Mouse (Mus musculus) MEL (cell line): ENCODE data around the gene Emsy. TPM values are rescaled to one million over a fixed set of nuclear protein-coding genes. Genes with fewer than 3 reads are reported as not detected.

Experiments used
- DNase-seq: peaks from one replicate; pipeline ENCODE4 v3.0.0; 2011; ENCODE audit warnings: low read depth, low spot score
- H3K27ac ChIP-seq: 2 replicates; pipeline ENCODE4 v1.5.1; 2012; ENCODE audit warnings: low read depth, mild to moderate bottlenecking, control low read depth, low read length, moderate library complexity; ENCODE audit not compliant: control insufficient read depth
- H3K27me3 ChIP-seq, 2 experiments: fragments of 150-350 bp in 1 of 2; sonication (generic) in 1 of 2; 2 replicates each; pipeline ENCODE4 v1.6.1; 2012; ENCODE audit warnings: low read length in 2 of 2, mild to moderate bottlenecking in 2 of 2, improper control_type of control experiment in 1 of 2, moderate library complexity in 1 of 2; ENCODE audit not compliant: insufficient read depth in 2 of 2, control insufficient read depth in 1 of 2
- H3K36me3 ChIP-seq, 2 experiments: 2 replicates each; pipeline ENCODE4 v1.6.1; 2012 to 2014; ENCODE audit warnings: low read length in 2 of 2, improper control_type of control experiment in 1 of 2, inconsistent platforms in 1 of 2, mild to moderate bottlenecking in 1 of 2; ENCODE audit not compliant: insufficient read depth in 2 of 2, control insufficient read depth in 1 of 2
- H3K4me1 ChIP-seq, 2 experiments: fragments of 150-350 bp in 1 of 2; sonication (generic) in 1 of 2; 2 replicates each; pipeline ENCODE4 v1.6.1; 2012; ENCODE audit warnings: low read length in 2 of 2, improper control_type of control experiment in 1 of 2, mild to moderate bottlenecking in 1 of 2; ENCODE audit not compliant: insufficient read depth in 2 of 2, control insufficient read depth in 1 of 2
- H3K4me3 ChIP-seq, 2 experiments: fragments of 150-350 bp in 1 of 2; sonication (generic) in 1 of 2; 2 replicates each; pipeline ENCODE4 v1.5.1; 2012; ENCODE audit warnings: low read depth in 2 of 2, low read length in 2 of 2, mild to moderate bottlenecking in 2 of 2, moderate library complexity in 2 of 2, control low read depth in 1 of 2, improper control_type of control experiment in 1 of 2; ENCODE audit not compliant: control insufficient read depth in 1 of 2, insufficient read depth in 1 of 2
- H3K79me2 ChIP-seq: 2 replicates; pipeline ENCODE4 v1.6.1; 2012; ENCODE audit warnings: mild to moderate bottlenecking, low read length, moderate library complexity; ENCODE audit not compliant: control insufficient read depth, poor library complexity, insufficient read depth
- H3K9ac ChIP-seq: 2 replicates; pipeline ENCODE4 v1.6.1; 2012; ENCODE audit warnings: low read depth, mild to moderate bottlenecking, control low read depth, low read length, moderate library complexity; ENCODE audit not compliant: control insufficient read depth, poor library complexity, severe bottlenecking
- H3K9me3 ChIP-seq: fragments of 150-350 bp; sonication (generic); replicated peaks from 2 replicates; pipeline ENCODE4 v1.6.1; 2012; ENCODE audit warnings: mild to moderate bottlenecking, low read length, improper control_type of control experiment, moderate library complexity; ENCODE audit not compliant: insufficient read depth
- CTCF ChIP-seq, 3 experiments: IDR thresholded peaks in 2 of 3; conservative IDR thresholded peaks in 1 of 3; 2 replicates each; pipeline ENCODE4 v1.5.1; 2011 to 2012; ENCODE audit warnings: low read length in 3 of 3, low read depth in 2 of 3, mild to moderate bottlenecking in 2 of 3, improper control_type of control experiment in 1 of 3, inconsistent platforms in 1 of 3, mixed read lengths in 1 of 3, moderate library complexity in 1 of 3; ENCODE audit not compliant: control insufficient read depth in 1 of 3, insufficient read depth in 1 of 3, poor library complexity in 1 of 3, severe bottlenecking in 1 of 3
- ETS1 ChIP-seq: IDR thresholded peaks from 2 replicates; pipeline ENCODE4 v1.6.1; 2012; ENCODE audit warnings: low read depth, mild to moderate bottlenecking, inconsistent platforms, low read length, improper control_type of control experiment, moderate library complexity
- JUND ChIP-seq: IDR thresholded peaks from 2 replicates; pipeline ENCODE4 v1.6.1; 2011; ENCODE audit warnings: low read depth, mild to moderate bottlenecking, improper control_type of control experiment, low read length
- KAT2A ChIP-seq: conservative IDR thresholded peaks from 2 replicates; pipeline ENCODE4 v1.6.1; 2012; ENCODE audit warnings: low read depth, low read length, improper control_type of control experiment, inconsistent platforms
- MYC ChIP-seq: IDR thresholded peaks from 2 replicates; pipeline ENCODE4 v1.6.1; 2011; ENCODE audit warnings: low read depth, mild to moderate bottlenecking, low read length, improper control_type of control experiment, moderate library complexity
- POLR2AphosphoS5 ChIP-seq: IDR thresholded peaks from 2 replicates; pipeline ENCODE4 v1.6.1; 2012; ENCODE audit warnings: low read depth, borderline replicate concordance, mild to moderate bottlenecking, inconsistent platforms, low read length, moderate library complexity, mixed read lengths
- RAD21 ChIP-seq: IDR thresholded peaks from 2 replicates; pipeline ENCODE4 v1.6.1; 2011; ENCODE audit warnings: mild to moderate bottlenecking, low read depth, low read length, improper control_type of control experiment
- SMC3 ChIP-seq: IDR thresholded peaks from 2 replicates; pipeline ENCODE4 v1.6.1; 2011; ENCODE audit warnings: low read depth, low read length, improper control_type of control experiment
- TAL1 ChIP-seq: IDR thresholded peaks from 2 replicates; pipeline ENCODE4 v1.6.1; 2012; ENCODE audit warnings: mild to moderate bottlenecking, inconsistent platforms, low read length, moderate library complexity, mixed read lengths
- USF1 ChIP-seq: IDR thresholded peaks from 2 replicates; pipeline ENCODE4 v1.6.1; 2014; ENCODE audit warnings: low read depth, mild to moderate bottlenecking, inconsistent platforms, low read length, improper control_type of control experiment, moderate library complexity
- USF2 ChIP-seq, 2 experiments: IDR thresholded peaks; 2 replicates each; pipeline ENCODE4 v1.6.1; 2011 to 2012; ENCODE audit warnings: improper control_type of control experiment in 2 of 2, low read length in 2 of 2, borderline replicate concordance in 1 of 2, inconsistent platforms in 1 of 2, low read depth in 1 of 2, mild to moderate bottlenecking in 1 of 2; ENCODE audit not compliant: insufficient read depth in 1 of 2
- polyA plus RNA-seq, 2 experiments: library from polyadenylated mRNA; stranded (reverse) in 1 of 2; unstranded in 1 of 2; fragments of >175 nt in 1 of 2; fragments of >200 nt in 1 of 2; gene quantifications; 2 replicates each; pipeline versions ENCODE4 v1.2.1 to v1.2.4; 2012; ENCODE audit warnings: low replicate concordance in 2 of 2, low read depth in 1 of 2; ENCODE audit not compliant: insufficient read length in 2 of 2, insufficient read depth in 1 of 2, missing spikeins in 1 of 2
- total RNA-seq: library from RNA; depleted of rRNA; stranded (reverse); fragments of 300-350 nt; gene quantifications from 2 replicates; pipeline ENCODE4 v1.2.3, GENCODE M21; 2012

Emsy gene
- total and polyA plus RNA-seq, 3 experiments, result 10.2 to 24.1 TPM; not detected in 1

GRCm38 (mm10) chr7:98594731-98595130 is 61.9 kb downstream of the Emsy start:
- Histone ChIP-seq H3K4me3 (no peak overlapping the region), H3K27me3 (no peaks in the 10 kb centered on the region), H3K9me3 (no peaks in the 10 kb centered on the region), H3K4me1 (peaks cover 0 to 3% of the 10 kb centered on the region in 2 experiments; a peak in 1 of 4 replicates), H3K79me2 (no peaks in the 10 kb centered on the region), H3K9ac (no peak overlapping the region), H3K36me3 (peaks cover 2 to 4% of the 10 kb centered on the region in 2 experiments; a peak in 3 of 4 replicates), H3K27ac (no peak overlapping the region)
- no peak for TF ChIP-seq USF1
- TF ChIP-seq MYC, result no peak
- no peak for TF ChIP-seq USF2 (IDR thresholded peaks at IDR 0.05; ENCODE audit: borderline replicate concordance in 1 of 2, insufficient read depth in 1 of 2, low read depth in 1 of 2, low read length in 2 of 2)
- no peak for TF ChIP-seq KAT2A
- TF ChIP-seq CTCF (IDR thresholded peaks at IDR 0.05 in 2 of 3, conservative IDR thresholded peaks at IDR 0.05 in 1 of 3; ENCODE audit: control insufficient read depth in 1 of 3, insufficient read depth in 1 of 3, low read depth in 2 of 3, low read length in 3 of 3, poor library complexity in 1 of 3, severe bottlenecking in 1 of 3), result no peak
- TF ChIP-seq POLR2AphosphoS5, result no peak
- no peak for DNase-seq

- TF ChIP-seq ETS1, result no peak
- no peaks in the 10 kb centered on the region for H3K79me2 ChIP-seq
- no peak for DNase-seq
- H3K9ac ChIP-seq, result no peak overlapping the region
- H3K27me3 ChIP-seq, result no peaks in the 10 kb centered on the region
- peaks cover 2 to 4% of the 10 kb centered on the region in 2 experiments; a peak in 3 of 4 replicates for H3K36me3 ChIP-seq
- H3K4me1 ChIP-seq, result peaks cover 0 to 3% of the 10 kb centered on the region in 2 experiments; a peak in 1 of 4 replicates
- H3K4me3 ChIP-seq, result no peak overlapping the region
- H3K9me3 ChIP-seq, result no peaks in the 10 kb centered on the region
- no peak overlapping the region for H3K27ac ChIP-seq
Measured at GRCm38 (mm10) chr7:98593276-98593675, 63.3 kb downstream of the Emsy start.

- no peak for DNase-seq
- TF ChIP-seq SMC3, result no peak
- no peak for TF ChIP-seq JUND
- no peak for TF ChIP-seq POLR2AphosphoS5
- TF ChIP-seq RAD21, result peak; percentile 13; the same call in 1 of the 2 replicates
- TF ChIP-seq TAL1, result no peak
- peak in 1 of 3 experiments; percentile 19; a peak in 1 of 6 replicates for TF ChIP-seq CTCF (IDR thresholded peaks at IDR 0.05 in 2 of 3, conservative IDR thresholded peaks at IDR 0.05 in 1 of 3; ENCODE audit: control insufficient read depth in 1 of 3, insufficient read depth in 1 of 3, low read depth in 2 of 3, low read length in 3 of 3, poor library complexity in 1 of 3, severe bottlenecking in 1 of 3)
- TF ChIP-seq, all 39 proteins: peak for 2
- no peak overlapping the region for H3K9ac ChIP-seq
Measured at GRCm38 (mm10) chr7:98589028-98589427, 67.6 kb downstream of the Emsy start.

More at GRCm38 (mm10) chr7:98589028-98589427, 67.6 kb downstream of the Emsy start:
- Histone ChIP-seq H3K9me3 (no peaks in the 10 kb centered on the region), H3K4me3 (no peak overlapping the region), H3K27me3 (no peaks in the 10 kb centered on the region), H3K4me1 (peaks cover 0 to 3% of the 10 kb centered on the region in 2 experiments; a peak in 1 of 4 replicates), H3K27ac (no peak overlapping the region), H3K79me2 (no peaks in the 10 kb centered on the region), H3K36me3 (peaks cover 0 to 2% of the 10 kb centered on the region in 2 experiments; a peak in 3 of 4 replicates)
